Mouse (Mus musculus) small intestine, adult 2 months (tissue): Measurements from ENCODE around the gene Acoxl.

Experiments used
- CTCF ChIP-seq: fragments of 200-500 bp; IDR thresholded peaks from 2 replicates; pipeline ENCODE4 v1.5.1; 2012; ENCODE audit warnings: low read depth, mild to moderate bottlenecking, control low read depth, inconsistent platforms, low read length, moderate library complexity, mixed read lengths; ENCODE audit not compliant: insufficient replicate concordance, insufficient read length; ENCODE audit errors: extremely low read depth
- POLR2A ChIP-seq: fragments of 200-500 bp; IDR thresholded peaks from 2 replicates; pipeline ENCODE4 v1.6.1; 2012; ENCODE audit warnings: low read depth, mild to moderate bottlenecking, control low read depth, inconsistent platforms, low read length, moderate library complexity

- no peak for TF ChIP-seq CTCF
- TF ChIP-seq POLR2A = no peak
Measured at GRCm38 (mm10) chr2:127928871-127929270, 90.2 kb downstream of the Acoxl start.
